Mouse (Mus musculus) gastrocnemius, adult 2 months (tissue): Measurements from ENCODE around the gene Dgcr2. TPM values are rescaled to one million over a fixed set of nuclear protein-coding genes. Genes with fewer than 3 reads are reported as not detected.

Experiments
- DNase-seq: peaks from one replicate; pipeline ENCODE4 v3.0.0; 2022
- H3K27ac ChIP-seq: fragments of 200-600 bp; 2 replicates; pipeline ENCODE4 v1.8.1; 2022; ENCODE audit warnings: mild to moderate bottlenecking
- H3K4me3 ChIP-seq: fragments of 200-600 bp; 2 replicates; pipeline ENCODE4 v1.8.1; 2022; ENCODE audit warnings: mild to moderate bottlenecking, moderate library complexity
- CTCF ChIP-seq: fragments of 200-600 bp; IDR thresholded peaks from 2 replicates; pipeline ENCODE4 v1.8.1; 2022; ENCODE audit warnings: antibody characterized with exemption, mild to moderate bottlenecking, moderate library complexity
- intact Hi-C: fragments of 180-260 bp; cut with DNase I; formaldehyde crosslinking; loops from one replicate; pipeline ENCODE4 v1.15.1; 2025
- total RNA-seq, 2 experiments: library from RNA; stranded (reverse); gene quantifications; 2 replicates each; pipeline ENCODE4 v1.2.3; 2021

Dgcr2 gene
- total RNA-seq, 2 experiments from 2014 or later: 22.2 to 26.4 TPM

DNA sequence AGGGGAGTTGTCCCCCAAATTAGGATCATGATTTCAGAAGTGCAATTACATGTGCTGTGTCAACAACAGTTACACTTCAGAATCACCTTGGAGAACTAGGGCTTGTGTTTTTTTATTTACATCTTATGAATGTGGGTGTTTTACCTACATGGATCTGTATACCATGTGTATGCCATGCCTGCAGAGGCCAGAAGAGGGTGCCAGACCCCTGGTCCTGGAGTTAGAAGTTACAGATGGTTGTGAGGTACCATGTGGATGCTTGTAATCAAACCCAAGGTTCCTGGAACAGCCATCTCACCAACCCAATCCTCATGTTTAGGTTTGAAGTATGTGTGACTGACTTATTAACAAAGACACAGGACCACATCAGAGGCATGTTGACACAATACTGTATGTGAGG, 39.8 kb downstream of the Dgcr2 start:
- no peak for DNase-seq
- Histone ChIP-seq H3K4me3 (no peak overlapping the region), H3K27ac (no peak overlapping the region)
- peak; percentile 58 for TF ChIP-seq CTCF
- intact Hi-C loops: loop anchor here (5.0 kb wide), 1 partner anchor 79 kb away; no protein-coding TSS in a partner anchor

DNA sequence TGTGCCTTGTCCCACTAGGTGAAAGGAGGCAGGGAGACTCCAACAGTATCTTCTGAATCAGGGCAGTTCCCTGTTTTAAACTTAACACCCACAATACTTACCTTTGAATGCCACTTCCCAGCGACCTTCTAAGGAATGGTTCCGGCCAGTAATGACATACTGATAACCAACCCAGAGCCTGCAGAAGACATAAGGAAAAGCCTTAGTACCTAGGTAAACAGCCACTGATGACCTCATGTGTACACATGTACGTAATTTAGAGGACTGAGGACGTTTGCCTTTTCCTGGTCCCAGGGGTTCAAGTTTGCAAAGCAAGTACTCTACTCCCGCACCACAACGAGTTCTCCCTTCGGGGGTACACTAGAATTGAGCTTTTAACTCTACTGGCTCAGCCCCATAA, 41.2 kb downstream of the Dgcr2 start:
- Histone ChIP-seq H3K27ac (no peak overlapping the region), H3K4me3 (no peak overlapping the region)
- no peak for TF ChIP-seq CTCF
- intact Hi-C loops: loop anchor here (5.0 kb wide), 1 partner anchor 80 kb away; no protein-coding TSS in a partner anchor
- no peak for DNase-seq

DNA sequence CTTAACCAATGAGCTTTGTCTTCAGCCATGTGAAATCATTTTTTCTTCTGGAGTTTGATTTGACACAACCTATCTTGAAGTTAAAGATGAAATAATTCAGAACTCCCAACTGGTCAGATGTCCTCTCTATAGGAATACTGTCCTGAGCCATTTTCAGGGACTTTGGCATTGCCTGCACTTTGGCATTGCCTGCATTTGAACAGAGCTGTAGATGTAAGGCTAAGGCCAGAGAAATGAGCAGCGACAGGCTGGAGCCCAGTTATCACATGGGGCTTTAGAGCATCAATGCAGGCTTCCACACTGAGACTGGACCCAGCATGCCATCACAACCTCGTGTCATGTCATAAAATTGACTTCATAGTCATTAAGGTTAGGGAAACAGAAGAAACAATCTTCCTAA, 45.1 kb downstream of the Dgcr2 start:
- Histone ChIP-seq H3K4me3 (no peak overlapping the region), H3K27ac (no peak overlapping the region)
- no peak for DNase-seq
- intact Hi-C loops: no loop called here
- TF ChIP-seq CTCF: no peak

DNA sequence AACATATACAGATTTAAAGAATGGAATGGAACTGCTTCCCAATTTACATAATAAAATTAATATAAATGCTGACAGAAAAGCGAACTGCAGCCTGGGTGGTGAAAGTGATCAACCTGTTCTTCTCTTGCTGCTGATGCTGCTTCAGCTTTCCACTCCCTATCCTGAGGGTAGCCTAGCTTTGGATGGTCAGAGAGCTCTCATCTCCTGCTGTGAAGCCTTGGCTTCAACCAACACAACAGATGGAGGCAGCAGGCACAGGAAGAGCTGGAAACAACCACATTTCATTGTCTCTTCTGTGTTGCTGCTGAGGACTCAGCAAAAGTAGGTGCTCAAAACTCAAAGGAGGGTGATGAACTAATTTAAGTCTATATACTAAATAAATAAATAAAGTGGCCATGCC, 46.5 kb downstream of the Dgcr2 start:
- TF ChIP-seq CTCF: no peak
- no peak for DNase-seq
- H3K27ac ChIP-seq: no peak overlapping the region
- H3K4me3 ChIP-seq: no peak overlapping the region
- intact Hi-C loops: no loop called here

DNA sequence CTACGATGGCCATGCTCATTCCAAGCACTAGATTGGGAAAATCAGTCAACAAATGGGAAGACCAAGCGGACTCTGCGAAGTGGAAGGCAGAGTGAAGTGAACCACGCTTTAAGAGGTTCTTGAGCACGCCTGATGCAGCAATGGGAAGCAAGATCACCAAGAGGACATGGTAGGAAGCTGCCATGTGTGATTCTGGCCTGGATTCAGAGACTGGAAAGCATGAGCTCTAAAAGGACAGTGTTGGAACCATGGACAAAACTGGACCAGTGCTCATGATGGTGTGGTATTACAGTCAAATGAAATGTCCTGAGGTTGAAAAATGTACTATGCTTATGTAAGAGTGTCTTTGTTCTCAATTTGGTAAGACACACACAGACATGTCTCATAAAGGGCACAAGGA, 47.0 kb downstream of the Dgcr2 start:
- H3K4me3 ChIP-seq: no peak overlapping the region
- intact Hi-C loops: no loop called here
- no peak for DNase-seq
- H3K27ac ChIP-seq: no peak overlapping the region
- no peak for TF ChIP-seq CTCF

DNA sequence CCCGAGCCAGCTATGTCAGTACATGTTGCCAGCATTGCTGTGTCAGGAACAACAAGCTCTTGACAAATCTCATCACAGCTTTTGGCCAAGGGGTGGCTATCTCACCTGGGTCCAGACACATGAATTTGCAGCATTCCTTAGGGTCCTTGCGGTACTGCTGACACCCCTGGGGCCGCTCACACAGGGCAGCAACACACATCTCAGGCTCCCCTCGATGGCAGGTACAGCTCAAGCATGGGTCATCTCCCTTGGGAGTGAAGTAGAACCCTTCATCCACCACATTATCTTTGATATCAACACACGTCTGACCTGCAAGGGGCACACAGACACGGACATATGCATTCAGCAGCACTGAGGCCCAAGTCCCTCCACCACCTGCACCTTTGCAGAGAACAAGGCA, 48.9 kb downstream of the Dgcr2 start:
- Histone ChIP-seq H3K4me3 (no peak overlapping the region), H3K27ac (no peak overlapping the region)
- no peak for DNase-seq
- TF ChIP-seq CTCF: no peak
- intact Hi-C loops: no loop called here

DNA sequence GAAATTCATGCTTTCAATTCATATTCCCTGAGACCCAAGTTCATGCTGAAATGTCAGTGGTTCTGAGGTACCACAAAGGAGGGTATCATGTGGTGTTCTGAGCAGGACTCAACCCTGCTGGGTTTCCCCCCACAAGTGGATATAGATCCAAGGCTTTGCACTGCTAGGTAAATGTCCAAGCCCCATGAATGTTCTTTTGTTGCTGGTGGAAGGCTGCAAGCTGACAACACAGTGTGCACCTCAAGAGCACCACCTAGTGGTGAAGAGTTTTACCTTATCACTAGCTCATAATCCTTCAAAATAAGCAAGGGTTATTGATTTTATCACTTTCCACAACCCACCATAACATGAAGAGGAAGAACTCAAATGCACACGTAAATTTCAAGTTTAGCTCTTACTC, 49.4 kb downstream of the Dgcr2 start:
- H3K4me3 ChIP-seq: no peak overlapping the region
- DNase-seq: peak; percentile 30
- no peak overlapping the region for H3K27ac ChIP-seq
- intact Hi-C loops: no loop called here
- peak; percentile 85 for TF ChIP-seq CTCF

DNA sequence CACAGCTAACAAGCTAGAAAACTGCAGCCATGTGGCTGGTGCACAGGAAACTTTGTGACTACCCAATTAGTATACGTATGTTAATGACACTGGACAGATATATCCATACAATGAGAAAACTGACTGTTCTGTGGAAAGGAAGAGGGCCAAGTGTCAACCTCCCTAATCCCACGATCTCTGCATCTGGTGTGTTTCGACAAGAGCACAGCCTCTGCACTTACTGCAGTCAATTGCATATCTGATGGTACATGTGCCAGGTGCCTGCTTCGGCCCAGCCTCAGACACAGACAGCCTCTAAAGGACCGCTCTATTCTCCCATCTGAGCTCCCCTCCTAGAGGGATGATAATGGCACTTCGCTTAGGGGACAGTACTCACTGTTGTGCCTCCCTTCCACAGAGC, 49.9 kb downstream of the Dgcr2 start:
- TF ChIP-seq CTCF: no peak
- Histone ChIP-seq H3K4me3 (no peak overlapping the region), H3K27ac (no peak overlapping the region)
- DNase-seq: no peak
- intact Hi-C loops: no loop called here

DNA sequence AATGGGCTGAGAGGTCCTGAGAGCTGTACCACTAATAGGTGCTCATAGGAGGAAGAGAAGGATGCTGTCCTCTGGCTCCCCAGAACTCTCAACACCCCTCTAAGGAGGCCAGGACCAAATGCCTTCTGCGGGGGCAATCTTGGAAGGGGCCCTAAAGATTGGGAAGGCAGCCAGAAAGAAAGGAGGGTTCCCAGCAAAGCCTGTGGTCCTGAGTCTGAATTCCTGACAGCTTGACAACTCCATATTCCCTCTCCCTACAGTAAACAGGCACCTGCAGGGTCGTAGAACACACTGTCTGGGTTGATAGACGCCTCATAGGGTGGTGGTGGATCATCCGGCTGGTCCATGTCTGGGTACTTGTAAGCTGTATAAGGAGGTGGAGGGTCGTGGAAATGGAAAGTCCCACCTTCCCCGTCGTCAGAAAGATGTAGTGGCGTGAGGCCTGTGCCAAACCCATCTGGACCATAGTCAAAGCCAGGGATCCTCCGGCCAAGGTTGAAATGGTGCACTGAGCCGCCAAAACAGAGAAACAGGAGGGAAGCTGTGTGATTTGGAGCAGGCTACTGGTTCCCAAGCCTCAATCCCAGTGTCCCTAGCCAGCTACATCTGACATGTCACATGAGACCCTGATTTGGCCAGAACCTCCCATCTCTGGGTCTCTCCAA, 54.5 kb downstream of the Dgcr2 start:
- intact Hi-C loops: no loop called here
- DNase-seq: no peak
- Histone ChIP-seq H3K4me3 (no peak overlapping the region), H3K27ac (no peak overlapping the region)
- no peak for TF ChIP-seq CTCF

DNA sequence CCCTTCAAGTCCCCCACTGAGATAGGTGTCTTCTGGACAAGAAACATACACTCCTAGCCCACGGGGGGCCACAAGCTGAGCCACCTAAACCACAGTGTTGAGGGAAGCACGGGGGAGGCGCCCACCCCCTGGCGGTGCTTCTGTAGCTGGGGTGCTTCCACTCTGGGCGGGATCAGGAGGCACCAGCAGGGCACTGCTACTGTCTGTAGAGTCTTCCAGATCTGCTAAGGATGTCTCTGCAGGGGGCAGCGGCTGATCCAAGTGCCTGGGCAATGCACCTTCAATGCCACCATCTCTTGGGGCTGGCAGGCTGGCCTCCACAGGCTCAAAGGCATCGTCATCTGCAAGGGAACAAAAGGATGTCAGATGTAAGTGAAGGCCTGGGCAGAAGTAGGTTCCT, 55.9 kb downstream of the Dgcr2 start:
- intact Hi-C loops: no loop called here
- Histone ChIP-seq H3K27ac (no peak overlapping the region), H3K4me3 (no peak overlapping the region)
- DNase-seq: no peak
- TF ChIP-seq CTCF: no peak

DNA sequence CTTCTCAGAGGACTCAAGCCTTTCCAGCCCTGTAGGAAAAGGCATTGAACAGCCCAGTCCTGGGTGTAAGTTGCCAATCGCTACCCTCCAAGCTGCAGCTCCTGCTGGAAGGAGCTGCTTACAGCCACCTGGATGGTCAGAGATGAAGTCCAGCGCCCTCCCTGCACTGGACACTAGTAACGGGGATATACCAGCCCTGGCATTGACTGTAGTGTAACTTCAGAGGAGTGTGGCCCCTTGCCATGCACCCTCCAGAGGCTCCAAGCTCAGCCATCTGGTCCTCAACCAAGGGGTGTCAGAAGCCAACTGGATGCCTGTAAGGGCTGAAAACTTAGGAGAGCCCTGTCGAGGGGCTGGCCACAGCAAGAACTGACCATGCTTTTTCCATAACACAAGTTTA, 58.4 kb downstream of the Dgcr2 start:
- DNase-seq: peak; percentile 84
- Histone ChIP-seq H3K4me3 (no peak overlapping the region), H3K27ac (no peak overlapping the region)
- no peak for TF ChIP-seq CTCF
- intact Hi-C loops: no loop called here

DNA sequence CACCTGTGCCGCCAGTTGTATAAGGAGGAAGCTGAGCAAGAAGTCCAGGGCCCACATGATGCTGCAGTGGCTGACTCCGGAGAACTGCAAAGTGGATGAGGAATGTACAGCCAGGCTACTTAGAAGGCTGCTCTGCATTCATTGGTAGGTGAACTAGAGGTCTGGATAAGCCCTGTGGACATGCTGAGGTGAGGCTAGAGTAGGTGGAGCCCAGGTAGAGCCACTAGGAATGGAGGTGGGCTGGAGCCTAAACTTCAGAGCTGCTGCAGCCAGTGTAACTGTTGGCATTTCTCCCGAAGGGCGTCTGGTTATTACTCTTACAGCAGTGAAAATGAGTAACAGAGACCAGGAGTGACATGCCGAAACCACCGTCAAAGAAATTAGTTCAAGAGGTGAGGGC, 60.3 kb downstream of the Dgcr2 start, which contains the start of gene Car15:
Car15 (minus strand) TSS at position 314 of the 400 bp plus-strand sequence.
- intact Hi-C loops: no loop called here
- H3K4me3 ChIP-seq: no peak within 1 kb of the TSS
- TF ChIP-seq CTCF: no peak
- H3K27ac ChIP-seq: no peak within 1 kb of the TSS
- DNase-seq: no peak

DNA sequence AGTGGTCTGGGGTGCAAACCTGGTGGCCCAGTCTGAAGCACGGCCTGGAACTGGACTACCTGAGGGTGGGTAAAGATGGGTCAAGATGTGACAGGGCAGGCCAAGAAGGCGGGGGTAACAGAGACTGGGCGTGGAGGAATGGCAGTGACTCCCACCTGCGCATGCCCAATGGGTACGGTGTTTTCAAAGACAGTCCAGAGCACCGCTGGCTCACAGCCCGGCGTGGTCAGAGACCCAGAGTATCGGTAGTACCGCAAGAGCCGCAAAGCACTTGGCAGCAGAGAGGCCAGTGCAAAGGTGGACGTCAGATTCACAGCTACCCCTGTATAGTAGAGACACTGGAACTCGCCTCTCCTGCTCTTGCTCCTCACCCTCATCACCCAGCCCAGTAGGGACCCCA, 62.9 kb downstream of the Dgcr2 start:
- no peak overlapping the region for H3K27ac ChIP-seq
- no peak for TF ChIP-seq CTCF

DNA sequence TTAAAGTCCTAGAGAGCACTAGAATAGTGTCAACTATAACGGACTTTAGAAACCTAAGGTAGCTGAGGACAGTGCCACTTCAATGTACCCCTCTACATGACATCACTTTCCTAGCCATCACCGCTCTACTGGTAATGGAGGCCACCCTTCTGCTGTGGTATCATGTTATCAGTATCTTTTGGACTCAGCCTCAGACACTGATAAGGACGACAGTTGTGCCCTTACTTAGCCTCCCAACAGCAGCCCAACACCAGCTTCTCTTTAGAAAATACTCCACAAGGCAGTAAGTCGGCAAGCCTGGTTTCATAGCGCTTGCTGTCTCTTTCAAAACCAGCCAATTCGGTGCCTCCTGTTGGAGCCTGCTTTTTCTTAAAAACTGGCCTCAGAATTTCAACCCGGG, 63.8 kb downstream of the Dgcr2 start:
- intact Hi-C loops: no loop called here
- H3K4me3 ChIP-seq: no peak overlapping the region

More for the DNA sequence above, 62.9 kb downstream of the Dgcr2 start:
- DNase-seq: no peak
- H3K4me3 ChIP-seq: no peak overlapping the region
- intact Hi-C loops: no loop called here

More for the DNA sequence above, 63.8 kb downstream of the Dgcr2 start:
- no peak for TF ChIP-seq CTCF
- H3K27ac ChIP-seq: no peak overlapping the region
- DNase-seq: no peak
